13 mouse cellular contexts compared by ENCODE assay signal in the genomic region with DNA sequence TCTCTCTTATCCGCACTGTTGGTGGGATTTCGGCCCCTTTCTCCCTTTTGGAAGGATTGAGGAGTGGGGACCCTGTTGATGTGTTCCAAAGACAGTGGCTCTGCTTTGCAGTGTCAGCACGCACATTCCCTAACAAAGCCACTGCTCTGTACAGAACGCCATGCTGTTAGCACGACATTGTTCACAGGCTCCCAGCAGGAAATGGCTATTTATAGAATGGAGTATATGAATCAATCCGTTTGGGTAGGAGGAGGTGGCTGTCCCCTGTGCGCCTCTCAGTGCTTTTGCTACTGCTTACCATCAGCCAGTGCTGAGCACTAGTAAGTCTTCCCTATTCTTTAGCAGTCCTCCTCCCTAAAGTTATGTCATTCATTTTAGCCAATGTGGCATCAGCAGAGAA. TPM values are rescaled to one million over a fixed set of nuclear protein-coding genes. Genes with fewer than 3 reads are reported as not detected.
DNase-seq lines count a peak whose midpoint lies in the region; ATAC-seq lines count a peak whose summit lies in the region.
"Had no signal": no experiment of that assay in that cellular context is flagged by ENCODE, and none has a peak within 500 bp of the region (broad histone marks: within the 10 kb centered on the region; RNA-seq: fewer than 3 reads in every experiment).

No protein-coding gene starts in this region.

- WGBS in heart, embryonic 15.5 days = 33% methylated on average over 7 of the region's 7 CpGs
- 48% methylated on average over 7 of the region's 7 CpGs for WGBS in heart, embryonic 11.5 days (ENCODE audit: insufficient replicate concordance)
- 31% methylated on average over 7 of the region's 7 CpGs for WGBS in hindbrain, embryonic 16.5 days

- H3K36me3 ChIP-seq in heart, embryonic 15.5 days = no peaks in the 10 kb centered on the region
- H3K36me3 ChIP-seq in heart, embryonic 11.5 days (ENCODE audit: control insufficient read depth, insufficient read depth, low read length) = no peaks in the 10 kb centered on the region
- no peaks in the 10 kb centered on the region for H3K36me3 ChIP-seq in hindbrain, embryonic 16.5 days (ENCODE audit: control insufficient read depth, insufficient read depth, low read length)
- H3K36me3 ChIP-seq: embryonic facial prominence, embryonic 13.5 days; liver, embryonic 13.5 days had no signal

- no peaks in the 10 kb centered on the region for H3K9me3 ChIP-seq in heart, embryonic 15.5 days (replicated peaks)
- H3K9me3 ChIP-seq in heart, embryonic 11.5 days (replicated peaks; ENCODE audit: control insufficient read depth, low read length) = no peaks in the 10 kb centered on the region
- no peaks in the 10 kb centered on the region for H3K9me3 ChIP-seq in hindbrain, embryonic 16.5 days (ENCODE audit: control insufficient read depth, low read length)
- H3K9me3 ChIP-seq: embryonic facial prominence, embryonic 13.5 days; liver, embryonic 13.5 days had no signal

- no peak overlapping the region for H3K9ac ChIP-seq in heart, embryonic 15.5 days
- no peak overlapping the region for H3K9ac ChIP-seq in heart, embryonic 11.5 days (ENCODE audit: low read depth, low read length)
- no peak overlapping the region for H3K9ac ChIP-seq in hindbrain, embryonic 16.5 days (ENCODE audit: low read depth, low read length)
- H3K9ac ChIP-seq: embryonic facial prominence, embryonic 13.5 days; liver, embryonic 13.5 days had no signal

- DNase-seq in left cerebral cortex, postnatal 36 days (ENCODE audit: low spot score in 2 of 2) = peak; percentile 4 to 6
- no peak for DNase-seq in left cerebral cortex, postnatal 10 days (ENCODE audit: extremely low spot score in 1 of 2, low spot score in 2 of 2)
- peak; percentile 12 for DNase-seq in embryo, embryonic 11 days
- DNase-seq in adipocyte (ENCODE audit: low spot score) = no peak
- no peak for DNase-seq in gastrocnemius, postnatal 25 days
- DNase-seq: liver, embryonic 13.5 days; thymus, postnatal 36 days had no signal

- H3K4me2 ChIP-seq in heart, embryonic 15.5 days = 0 out of 2 replicates have a peak overlapping the region, but pooled peaks have one; percentile 6
- no peak overlapping the region for H3K4me2 ChIP-seq in heart, embryonic 11.5 days
- peak overlapping the region; percentile 12 for H3K4me2 ChIP-seq in hindbrain, embryonic 16.5 days (ENCODE audit: low read length)
- H3K4me2 ChIP-seq: embryonic facial prominence, embryonic 13.5 days; liver, embryonic 13.5 days had no signal

- H3K27ac ChIP-seq in heart, embryonic 15.5 days = no peak overlapping the region
- no peak overlapping the region for H3K27ac ChIP-seq in heart, embryonic 11.5 days (ENCODE audit: low read depth, low read length)
- H3K27ac ChIP-seq in hindbrain, embryonic 16.5 days (ENCODE audit: low read depth, low read length) = peak overlapping the region; percentile 39; the same call in 1 of the 2 replicates
- H3K27ac ChIP-seq: embryonic facial prominence, embryonic 13.5 days; liver, embryonic 13.5 days had no signal

- no peak overlapping the region for H3K4me3 ChIP-seq in heart, embryonic 15.5 days
- no peak overlapping the region for H3K4me3 ChIP-seq in heart, embryonic 11.5 days (ENCODE audit: low read depth, low read length)
- H3K4me3 ChIP-seq in hindbrain, embryonic 16.5 days (ENCODE audit: low read length) = no peak overlapping the region
- H3K4me3 ChIP-seq: embryonic facial prominence, embryonic 13.5 days; liver, embryonic 13.5 days had no signal

- peaks cover 5% of the 10 kb centered on the region; the same call in 1 of the 2 replicates for H3K4me1 ChIP-seq in heart, embryonic 15.5 days (replicated peaks)
- H3K4me1 ChIP-seq in heart, embryonic 11.5 days (ENCODE audit: control insufficient read depth, insufficient read depth, low read length) = peaks cover 6% of the 10 kb centered on the region; the same call in 1 of the 2 replicates
- peaks cover 5% of the 10 kb centered on the region; the same call in 1 of the 2 replicates for H3K4me1 ChIP-seq in hindbrain, embryonic 16.5 days (ENCODE audit: control insufficient read depth, insufficient read depth, low read depth, low read length)
- H3K4me1 ChIP-seq: embryonic facial prominence, embryonic 13.5 days; liver, embryonic 13.5 days had no signal

- 0 out of 2 replicates have a peak, but pooled peaks have one; percentile 62 for ATAC-seq in heart, embryonic 15.5 days (replicated peaks; ENCODE audit: insufficient number of reproducible peaks, insufficient read depth, low FRiP score, low read depth)
- no peak for ATAC-seq in heart, embryonic 11.5 days (replicated peaks; ENCODE audit: insufficient number of reproducible peaks, low FRiP score, low TSS enrichment)
- ATAC-seq in hindbrain, embryonic 16.5 days = peak; percentile 69

- intact Hi-C loops in left cerebral cortex, postnatal 36 days (cut with DNase I) = no loop called here
- intact Hi-C loops in left cerebral cortex, postnatal 10 days (cut with DNase I) = no loop called here

- peaks cover 5% of the 10 kb centered on the region; the same call in 1 of the 2 replicates for H3K27me3 ChIP-seq in heart, embryonic 15.5 days
- H3K27me3 ChIP-seq in heart, embryonic 11.5 days (ENCODE audit: control insufficient read depth, insufficient read depth, low read length) = no peaks in the 10 kb centered on the region
- no peaks in the 10 kb centered on the region for H3K27me3 ChIP-seq in hindbrain, embryonic 16.5 days (replicated peaks; ENCODE audit: control insufficient read depth, insufficient read depth, low read length)
- H3K27me3 ChIP-seq: embryonic facial prominence, embryonic 13.5 days had no signal

RNA-seq across cellular contexts. Expression of gene Spink8, which starts 1.3 kb away (rescaled TPM):
- polyA plus RNA-seq in heart, embryonic 15.5 days (2015; fragmentation: Nextera tagmentation; extraction: Ambion mirVana) = 1.4 TPM in 1 of 2 replicates, not detected in the other
- polyA plus RNA-seq in heart, embryonic 11.5 days (2014; fragmentation: Nextera tagmentation; extraction: Ambion mirVana) = 0.27 TPM in 1 of 2 replicates, not detected in the other
- total RNA-seq in left cerebral cortex, postnatal 36 days (2021) = 1 to 10 TPM in 1 of 2 experiments, not detected in 1; 5.7 TPM
- 1 to 10 TPM in 1 of 2 experiments, not detected in 1; 2.1 TPM for total RNA-seq in left cerebral cortex, postnatal 10 days (2021)
- polyA plus RNA-seq in hindbrain, embryonic 16.5 days (2015; fragmentation: Nextera tagmentation; extraction: Ambion mirVana) = not detected in 2 replicates
- total RNA-seq in gastrocnemius, postnatal 25 days (2021) = not detected
- total RNA-seq: megakaryocyte-erythroid progenitor cell, adult 5-6 weeks had no signal
- polyA plus RNA-seq: embryonic facial prominence, embryonic 13.5 days; liver, embryonic 13.5 days had no signal

RNA-seq across cellular contexts. Expression of gene Nme6, which starts 19.1 kb away (rescaled TPM):
- 47.5 and 54.3 TPM in 2 replicates for polyA plus RNA-seq in heart, embryonic 15.5 days (2015; fragmentation: Nextera tagmentation; extraction: Ambion mirVana)
- polyA plus RNA-seq in heart, embryonic 11.5 days (2014; fragmentation: Nextera tagmentation; extraction: Ambion mirVana) = 77.3 and 84.9 TPM in 2 replicates
- total RNA-seq in left cerebral cortex, postnatal 36 days (2021) = 1 to 10 TPM; 8.0 to 9.5 TPM
- total RNA-seq in left cerebral cortex, postnatal 10 days (2021) = 10 to 100 TPM; 10.5 to 11.9 TPM
- polyA plus RNA-seq in hindbrain, embryonic 16.5 days (2015; fragmentation: Nextera tagmentation; extraction: Ambion mirVana) = 69.4 and 77.5 TPM in 2 replicates
- 10 to 100 TPM; 22.1 to 26.8 TPM for total RNA-seq in gastrocnemius, postnatal 25 days (2021)

RNA-seq across cellular contexts. Expression of gene Fbxw27, which starts 23.0 kb away (rescaled TPM):
- polyA plus RNA-seq in heart, embryonic 15.5 days (2015; fragmentation: Nextera tagmentation; extraction: Ambion mirVana) = not detected in 2 replicates
- polyA plus RNA-seq in heart, embryonic 11.5 days (2014; fragmentation: Nextera tagmentation; extraction: Ambion mirVana) = not detected in 2 replicates
- total RNA-seq in left cerebral cortex, postnatal 36 days (2021) = not detected
- total RNA-seq in left cerebral cortex, postnatal 10 days (2021) = not detected
- 0.26 TPM in 1 of 2 replicates, not detected in the other for polyA plus RNA-seq in hindbrain, embryonic 16.5 days (2015; fragmentation: Nextera tagmentation; extraction: Ambion mirVana)
- total RNA-seq in gastrocnemius, postnatal 25 days (2021) = not detected
- total RNA-seq: layer of hippocampus, postnatal 10 days; megakaryocyte-erythroid progenitor cell, adult 5-6 weeks had no signal
- polyA plus RNA-seq: embryonic facial prominence, embryonic 13.5 days; liver, embryonic 13.5 days had no signal

RNA-seq across cellular contexts. Expression of gene Camp, which starts 36.0 kb away (rescaled TPM):
- polyA plus RNA-seq in heart, embryonic 15.5 days (2015; fragmentation: Nextera tagmentation; extraction: Ambion mirVana) = 2.0 and 3.7 TPM in 2 replicates
- polyA plus RNA-seq in heart, embryonic 11.5 days (2014; fragmentation: Nextera tagmentation; extraction: Ambion mirVana) = 1.1 TPM in 1 of 2 replicates, not detected in the other
- total RNA-seq in left cerebral cortex, postnatal 36 days (2021) = not detected
- not detected for total RNA-seq in left cerebral cortex, postnatal 10 days (2021)
- polyA plus RNA-seq in hindbrain, embryonic 16.5 days (2015; fragmentation: Nextera tagmentation; extraction: Ambion mirVana) = 0.44 and 0.64 TPM in 2 replicates
- total RNA-seq in gastrocnemius, postnatal 25 days (2021) = not detected

Comparison
In these comparisons a context has a peak if more than half of its experiments do, and no peak if none do; other contexts are left out.
1. DNase-seq: peak in left cerebral cortex, postnatal 36 days (2 of 2) and embryo, embryonic 11 days (single experiment); none in left cerebral cortex, postnatal 10 days (0 of 2), adipocyte (single experiment) and gastrocnemius, postnatal 25 days (single experiment).